Mouse (Mus musculus) MEL (cell line): ENCODE measurements at regions not wholly inside any gene's neighbourhood (a gene's known extent, or its start where the extent isn't known, plus 50 kb on each side); places are given as distances from the start of the nearest gene placed in this dataset.
A peak's percentile ranks its signal among the peaks of the same experiment; 100 is the strongest.

Experiments used
- DNase-seq: peaks from one replicate; pipeline ENCODE4 v3.0.0; 2011; ENCODE audit warnings: low read depth, low spot score
- H3K27ac ChIP-seq: 2 replicates; pipeline ENCODE4 v1.5.1; 2012; ENCODE audit warnings: low read depth, mild to moderate bottlenecking, control low read depth, low read length, moderate library complexity; ENCODE audit not compliant: control insufficient read depth
- H3K27me3 ChIP-seq, 2 experiments: fragments of 150-350 bp in 1 of 2; sonication (generic) in 1 of 2; 2 replicates each; pipeline ENCODE4 v1.6.1; 2012; ENCODE audit warnings: low read length in 2 of 2, mild to moderate bottlenecking in 2 of 2, improper control_type of control experiment in 1 of 2, moderate library complexity in 1 of 2; ENCODE audit not compliant: insufficient read depth in 2 of 2, control insufficient read depth in 1 of 2
- H3K36me3 ChIP-seq, 2 experiments: 2 replicates each; pipeline ENCODE4 v1.6.1; 2012 to 2014; ENCODE audit warnings: low read length in 2 of 2, improper control_type of control experiment in 1 of 2, inconsistent platforms in 1 of 2, mild to moderate bottlenecking in 1 of 2; ENCODE audit not compliant: insufficient read depth in 2 of 2, control insufficient read depth in 1 of 2
- H3K4me1 ChIP-seq, 2 experiments: fragments of 150-350 bp in 1 of 2; sonication (generic) in 1 of 2; 2 replicates each; pipeline ENCODE4 v1.6.1; 2012; ENCODE audit warnings: low read length in 2 of 2, improper control_type of control experiment in 1 of 2, mild to moderate bottlenecking in 1 of 2; ENCODE audit not compliant: insufficient read depth in 2 of 2, control insufficient read depth in 1 of 2
- H3K4me3 ChIP-seq, 2 experiments: fragments of 150-350 bp in 1 of 2; sonication (generic) in 1 of 2; 2 replicates each; pipeline ENCODE4 v1.5.1; 2012; ENCODE audit warnings: low read depth in 2 of 2, low read length in 2 of 2, mild to moderate bottlenecking in 2 of 2, moderate library complexity in 2 of 2, control low read depth in 1 of 2, improper control_type of control experiment in 1 of 2; ENCODE audit not compliant: control insufficient read depth in 1 of 2, insufficient read depth in 1 of 2
- H3K79me2 ChIP-seq: 2 replicates; pipeline ENCODE4 v1.6.1; 2012; ENCODE audit warnings: mild to moderate bottlenecking, low read length, moderate library complexity; ENCODE audit not compliant: control insufficient read depth, poor library complexity, insufficient read depth
- H3K9ac ChIP-seq: 2 replicates; pipeline ENCODE4 v1.6.1; 2012; ENCODE audit warnings: low read depth, mild to moderate bottlenecking, control low read depth, low read length, moderate library complexity; ENCODE audit not compliant: control insufficient read depth, poor library complexity, severe bottlenecking
- H3K9me3 ChIP-seq: fragments of 150-350 bp; sonication (generic); replicated peaks from 2 replicates; pipeline ENCODE4 v1.6.1; 2012; ENCODE audit warnings: mild to moderate bottlenecking, low read length, improper control_type of control experiment, moderate library complexity; ENCODE audit not compliant: insufficient read depth
- CHD2 ChIP-seq: IDR thresholded peaks from 2 replicates; pipeline ENCODE4 v1.6.1; 2011; ENCODE audit warnings: low read length, improper control_type of control experiment
- CTCF ChIP-seq, 3 experiments: IDR thresholded peaks in 2 of 3; conservative IDR thresholded peaks in 1 of 3; 2 replicates each; pipeline ENCODE4 v1.5.1; 2011 to 2012; ENCODE audit warnings: low read length in 3 of 3, low read depth in 2 of 3, mild to moderate bottlenecking in 2 of 3, improper control_type of control experiment in 1 of 3, inconsistent platforms in 1 of 3, mixed read lengths in 1 of 3, moderate library complexity in 1 of 3; ENCODE audit not compliant: control insufficient read depth in 1 of 3, insufficient read depth in 1 of 3, poor library complexity in 1 of 3, severe bottlenecking in 1 of 3
- ELF1 ChIP-seq: IDR thresholded peaks from 2 replicates; pipeline ENCODE4 v1.6.1; 2014; ENCODE audit warnings: low read depth, mild to moderate bottlenecking, inconsistent platforms, low read length, improper control_type of control experiment, moderate library complexity
- ETS1 ChIP-seq: IDR thresholded peaks from 2 replicates; pipeline ENCODE4 v1.6.1; 2012; ENCODE audit warnings: low read depth, mild to moderate bottlenecking, inconsistent platforms, low read length, improper control_type of control experiment, moderate library complexity
- GATA1 ChIP-seq: IDR thresholded peaks from 2 replicates; pipeline ENCODE4 v1.6.1; 2011; ENCODE audit warnings: low read depth, low read length, improper control_type of control experiment
- HCFC1 ChIP-seq: IDR thresholded peaks from 2 replicates; pipeline ENCODE4 v1.6.1; 2012; ENCODE audit warnings: low read depth, mild to moderate bottlenecking, inconsistent platforms, low read length, improper control_type of control experiment, moderate library complexity
- JUND ChIP-seq: IDR thresholded peaks from 2 replicates; pipeline ENCODE4 v1.6.1; 2011; ENCODE audit warnings: low read depth, mild to moderate bottlenecking, improper control_type of control experiment, low read length
- MAFK ChIP-seq: IDR thresholded peaks from 2 replicates; pipeline ENCODE4 v1.6.1; 2011; ENCODE audit warnings: low read depth, mild to moderate bottlenecking, low read length, improper control_type of control experiment, borderline replicate concordance
- MAX ChIP-seq: IDR thresholded peaks from 2 replicates; pipeline ENCODE4 v1.6.1; 2011; ENCODE audit warnings: low read length, improper control_type of control experiment
- MAZ ChIP-seq: IDR thresholded peaks from 2 replicates; pipeline ENCODE4 v1.6.1; 2012; ENCODE audit warnings: low read depth, mild to moderate bottlenecking, inconsistent platforms, low read length, improper control_type of control experiment
- MXI1 ChIP-seq: IDR thresholded peaks from 2 replicates; pipeline ENCODE4 v1.6.1; 2011; ENCODE audit warnings: mild to moderate bottlenecking, low read depth, low read length, improper control_type of control experiment
- NELFE ChIP-seq: IDR thresholded peaks from 2 replicates; pipeline ENCODE4 v1.6.1; 2011; ENCODE audit warnings: low read depth, low read length, improper control_type of control experiment
- NRF1 ChIP-seq: IDR thresholded peaks from 2 replicates; pipeline ENCODE4 v1.6.1; 2014; ENCODE audit warnings: low read depth, mild to moderate bottlenecking, inconsistent platforms, low read length, improper control_type of control experiment, moderate library complexity; ENCODE audit not compliant: poor library complexity, insufficient read depth, severe bottlenecking
- POLR2A ChIP-seq, 2 experiments: IDR thresholded peaks; 2 replicates each; pipeline ENCODE4 v1.6.1; 2011 to 2012; ENCODE audit warnings: low read length in 2 of 2, mild to moderate bottlenecking in 2 of 2, control low read depth in 1 of 2, improper control_type of control experiment in 1 of 2, low read depth in 1 of 2, moderate library complexity in 1 of 2; ENCODE audit not compliant: control insufficient read depth in 1 of 2, insufficient read depth in 1 of 2, poor library complexity in 1 of 2
- POLR2AphosphoS2 ChIP-seq: IDR thresholded peaks from 2 replicates; pipeline ENCODE4 v1.6.1; 2011; ENCODE audit warnings: low read length, improper control_type of control experiment
- RAD21 ChIP-seq: IDR thresholded peaks from 2 replicates; pipeline ENCODE4 v1.6.1; 2011; ENCODE audit warnings: mild to moderate bottlenecking, low read depth, low read length, improper control_type of control experiment
- SIN3A ChIP-seq: IDR thresholded peaks from 2 replicates; pipeline ENCODE4 v1.6.1; 2012; ENCODE audit warnings: low read length, improper control_type of control experiment, inconsistent platforms
- TAL1 ChIP-seq: IDR thresholded peaks from 2 replicates; pipeline ENCODE4 v1.6.1; 2012; ENCODE audit warnings: mild to moderate bottlenecking, inconsistent platforms, low read length, moderate library complexity, mixed read lengths
- TBP ChIP-seq: IDR thresholded peaks from 2 replicates; pipeline ENCODE4 v1.8.0; 2011; ENCODE audit warnings: low read depth, low read length, improper control_type of control experiment
- USF1 ChIP-seq: IDR thresholded peaks from 2 replicates; pipeline ENCODE4 v1.6.1; 2014; ENCODE audit warnings: low read depth, mild to moderate bottlenecking, inconsistent platforms, low read length, improper control_type of control experiment, moderate library complexity
- USF2 ChIP-seq, 2 experiments: IDR thresholded peaks; 2 replicates each; pipeline ENCODE4 v1.6.1; 2011 to 2012; ENCODE audit warnings: improper control_type of control experiment in 2 of 2, low read length in 2 of 2, borderline replicate concordance in 1 of 2, inconsistent platforms in 1 of 2, low read depth in 1 of 2, mild to moderate bottlenecking in 1 of 2; ENCODE audit not compliant: insufficient read depth in 1 of 2
- ZKSCAN1 ChIP-seq: IDR thresholded peaks from 2 replicates; pipeline ENCODE4 v1.6.1; 2012; ENCODE audit warnings: low read depth, mild to moderate bottlenecking, inconsistent platforms, low read length, improper control_type of control experiment, moderate library complexity
- ZMIZ1 ChIP-seq: IDR thresholded peaks from 2 replicates; pipeline ENCODE4 v1.6.1; 2012; ENCODE audit warnings: low read depth, mild to moderate bottlenecking, inconsistent platforms, low read length, improper control_type of control experiment, moderate library complexity
- ZNF384 ChIP-seq: IDR thresholded peaks from 2 replicates; pipeline ENCODE4 v1.6.1; 2012; ENCODE audit warnings: low read depth, mild to moderate bottlenecking, inconsistent platforms, low read length, improper control_type of control experiment

- no peak for TF ChIP-seq NELFE
- no peak for TF ChIP-seq JUND
- TF ChIP-seq HCFC1: no peak
- no peak for TF ChIP-seq GATA1
- no peak for TF ChIP-seq POLR2AphosphoS2
- TF ChIP-seq, all 39 proteins: peak for 0
- no peaks in the 10 kb centered on the region for H3K27me3 ChIP-seq
- H3K4me1 ChIP-seq: no peaks in the 10 kb centered on the region
- no peak overlapping the region for H3K4me3 ChIP-seq
- no peak overlapping the region for H3K9ac ChIP-seq
- H3K79me2 ChIP-seq: no peaks in the 10 kb centered on the region
- H3K36me3 ChIP-seq: no peaks in the 10 kb centered on the region
- H3K9me3 ChIP-seq: no peaks in the 10 kb centered on the region
- no peak for DNase-seq
- H3K27ac ChIP-seq: no peak overlapping the region
These were observed 237.1 kb downstream of the Adgb start for GRCm38 (mm10) chr10:10234894-10235523.

- Histone ChIP-seq H3K36me3 (no peaks in the 10 kb centered on the region), H3K79me2 (no peaks in the 10 kb centered on the region), H3K4me1 (no peaks in the 10 kb centered on the region), H3K4me3 (no peak overlapping the region), H3K9ac (no peak overlapping the region), H3K27me3 (no peaks in the 10 kb centered on the region), H3K27ac (no peak overlapping the region), H3K9me3 (no peaks in the 10 kb centered on the region)
- peak; percentile 76 for TF ChIP-seq MAFK
- TF ChIP-seq MXI1: no peak
- DNase-seq: peak; percentile 3
These were observed 247.5 kb downstream of the Adgb start for GRCm38 (mm10) chr10:10224582-10225144.

- H3K27me3 ChIP-seq: no peaks in the 10 kb centered on the region
- no peaks in the 10 kb centered on the region for H3K4me1 ChIP-seq
- DNase-seq: no peak
- no peak overlapping the region for H3K4me3 ChIP-seq
- H3K9ac ChIP-seq: no peak overlapping the region
- H3K36me3 ChIP-seq: no peaks in the 10 kb centered on the region
- no peak overlapping the region for H3K27ac ChIP-seq
- no peaks in the 10 kb centered on the region for H3K79me2 ChIP-seq
- TF ChIP-seq RAD21 (no peak), USF2 (IDR thresholded peaks at IDR 0.05; ENCODE audit: borderline replicate concordance in 1 of 2, insufficient read depth in 1 of 2, low read depth in 1 of 2, low read length in 2 of 2) (no peak), NRF1 (no peak), USF1 (no peak), MAZ (no peak), CTCF (IDR thresholded peaks at IDR 0.05 in 2 of 3, conservative IDR thresholded peaks at IDR 0.05 in 1 of 3; ENCODE audit: control insufficient read depth in 1 of 3, insufficient read depth in 1 of 3, low read depth in 2 of 3, low read length in 3 of 3, poor library complexity in 1 of 3, severe bottlenecking in 1 of 3) (no peak), JUND (no peak), SIN3A (no peak), TBP (no peak), ZMIZ1 (no peak), ZKSCAN1 (no peak), CHD2 (no peak), TAL1 (no peak), POLR2A (IDR thresholded peaks at IDR 0.05; ENCODE audit: control insufficient read depth in 1 of 2, insufficient read depth in 1 of 2, low read depth in 1 of 2, low read length in 2 of 2, poor library complexity in 1 of 2) (no peak), MAX (no peak), ZNF384 (no peak), ELF1 (no peak), ETS1 (no peak), MXI1 (no peak)
- no peaks in the 10 kb centered on the region for H3K9me3 ChIP-seq
These were observed 252.4 kb downstream of the Adgb start for GRCm38 (mm10) chr10:10219726-10220125.
